Mouse (Mus musculus) adipocyte (in vitro differentiated cells): ENCODE measurements around the gene Trip12.
A peak's percentile ranks its signal among the peaks of the same experiment; 100 is the strongest.

ENCODE experiments used
- DNase-seq: peaks from one replicate; pipeline ENCODE4 v3.0.0-alpha.2; 2016; ENCODE audit warnings: low spot score

Gene Trip12

DNA sequence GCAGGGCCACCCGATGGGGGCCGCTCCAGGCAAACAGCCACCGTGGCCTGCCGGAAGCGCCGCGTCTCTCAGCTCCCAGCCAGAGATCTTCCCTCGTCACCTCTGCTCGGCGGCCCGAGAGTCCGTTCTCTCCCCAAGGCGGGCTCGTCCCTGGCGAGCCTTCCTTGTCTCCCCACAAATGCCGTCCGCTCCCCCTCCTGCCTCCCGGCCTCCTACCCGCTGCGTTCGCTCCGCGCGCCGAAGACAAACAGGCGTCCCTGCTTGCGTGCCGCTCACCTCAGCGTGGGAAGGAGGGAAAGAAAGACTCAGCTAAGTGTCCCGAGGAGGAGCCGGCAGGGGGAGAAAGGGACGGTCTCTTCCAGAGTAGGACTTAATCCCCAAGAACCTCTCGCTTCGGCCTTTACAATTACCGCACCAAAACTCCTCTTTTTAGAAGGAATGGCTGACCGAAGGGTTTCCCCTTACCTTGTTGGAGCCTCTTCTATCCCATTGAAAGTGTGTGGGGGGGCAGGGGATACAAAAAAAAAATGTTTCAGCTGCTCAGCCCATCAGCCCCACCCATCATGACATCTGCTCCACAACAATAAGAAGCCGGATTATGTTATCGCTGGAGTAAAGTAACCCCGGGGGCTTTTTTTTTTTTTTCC is at the start of gene Trip12:
Gene Trip12 (minus strand): TSS at position 499 of the 647 bp plus-strand sequence.
- no peak for DNase-seq

DNA sequence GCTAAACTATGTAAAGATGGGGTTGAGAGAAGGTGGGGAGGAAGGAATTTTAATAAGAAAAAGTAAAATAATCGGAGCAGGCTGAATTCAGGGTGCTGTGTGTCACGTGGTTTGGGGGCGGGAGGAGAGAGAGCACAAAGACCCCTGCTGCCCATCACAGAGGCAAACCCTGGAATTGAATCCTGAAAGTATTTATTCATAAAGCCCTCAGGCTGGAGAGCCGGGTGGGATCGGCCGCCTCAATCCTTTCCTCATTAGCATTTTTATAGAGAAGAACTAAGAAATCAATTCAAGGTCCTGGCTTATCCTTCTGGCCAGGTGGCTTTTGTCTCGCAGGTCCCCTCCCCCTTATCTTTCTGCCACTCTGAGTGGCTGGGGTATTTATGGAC is 49.7 kb upstream of the Trip12 start:
- no peak for DNase-seq

DNA sequence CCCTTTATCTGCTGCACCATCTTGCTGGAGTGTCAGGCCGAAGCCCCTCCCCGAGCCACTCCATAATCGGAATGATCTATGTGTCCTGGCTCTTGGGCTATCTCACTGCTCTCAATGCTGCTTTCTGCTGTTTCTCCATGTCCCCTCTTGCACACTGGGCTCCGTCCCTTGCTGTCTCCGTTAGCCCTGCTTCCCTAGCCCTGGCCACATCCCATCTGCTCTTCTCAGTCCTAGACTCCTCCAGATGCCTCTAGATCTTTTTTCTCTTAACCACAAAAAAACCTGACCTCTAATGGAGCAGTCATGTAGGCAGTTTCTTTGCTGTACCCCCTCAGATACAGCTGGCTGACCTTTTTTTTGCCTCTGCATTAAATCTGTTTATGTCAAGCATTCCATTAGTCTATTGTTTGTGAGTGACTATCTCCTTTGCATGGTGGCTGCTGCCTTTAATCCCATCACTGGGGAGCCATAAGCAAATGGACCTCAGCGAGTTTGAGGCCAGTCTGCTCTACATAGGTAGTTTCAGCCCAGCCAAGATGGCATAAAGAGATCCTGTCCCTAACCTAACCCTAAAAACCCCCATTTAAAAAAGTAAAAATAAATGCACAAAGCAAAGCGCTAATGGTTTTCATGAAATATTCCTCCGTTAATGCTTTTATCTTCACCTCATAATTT is 49.2 kb upstream of the Trip12 start:
- DNase-seq, result no peak

DNA sequence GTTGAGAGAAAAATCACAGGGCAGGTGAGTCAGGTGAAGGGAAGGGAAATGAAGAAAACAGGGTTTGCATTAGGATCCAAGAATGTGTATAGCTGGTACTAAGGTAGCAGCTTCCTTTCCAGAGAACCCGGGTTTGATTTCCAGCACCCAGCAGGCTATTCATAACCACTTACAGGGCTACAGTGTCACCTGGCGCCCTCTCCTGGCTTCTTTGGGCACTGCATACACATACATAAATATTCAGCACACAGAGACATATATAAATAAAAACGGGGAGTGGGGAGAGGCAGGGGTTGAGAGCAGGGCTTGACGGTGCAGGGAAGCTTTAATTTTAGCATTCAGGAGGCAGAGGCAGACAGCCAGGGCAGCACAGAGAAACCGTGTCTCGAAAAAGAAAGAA is 45.6 kb upstream of the Trip12 start:
- DNase-seq, result no peak

DNA sequence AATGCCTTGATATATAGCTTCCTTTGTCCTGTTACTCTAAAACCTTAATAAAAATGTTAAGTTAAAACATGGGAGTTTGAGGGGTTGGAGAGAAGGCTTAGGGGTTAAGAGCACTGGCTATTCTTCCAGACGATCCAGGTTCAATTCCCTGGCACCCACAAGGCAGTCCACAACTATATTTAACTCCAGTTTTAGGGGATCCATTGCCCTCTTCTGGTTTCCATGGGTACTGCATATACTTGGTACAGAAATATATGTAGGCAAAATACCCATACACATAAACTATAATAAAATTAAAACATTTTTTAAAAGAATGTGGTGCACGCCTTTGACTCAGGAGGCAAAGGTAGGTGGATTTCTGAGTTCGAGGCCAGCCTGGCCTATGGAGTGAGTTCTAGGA is 44.9 kb upstream of the Trip12 start:
- DNase-seq, result peak; percentile 26

DNA sequence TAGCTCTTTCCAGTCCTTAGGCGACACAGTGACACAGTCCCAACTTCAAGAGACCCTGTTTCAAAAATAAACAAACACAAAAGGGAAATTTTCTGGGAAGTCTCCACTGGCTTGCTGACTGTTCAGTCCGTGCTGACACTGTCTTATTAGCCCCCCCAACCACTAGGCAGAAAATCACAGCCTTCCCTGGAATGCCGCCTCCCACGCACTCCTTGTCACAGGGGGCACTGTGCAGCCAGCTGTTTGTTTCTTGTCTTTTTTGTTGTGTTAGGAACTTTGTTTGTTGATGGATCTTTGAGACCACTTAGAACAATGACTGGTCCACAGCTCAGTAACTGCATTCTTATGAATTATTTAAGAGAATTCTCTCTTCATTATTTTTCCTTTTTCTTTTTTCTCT is 43.6 kb upstream of the Trip12 start:
- DNase-seq, result no peak

DNA sequence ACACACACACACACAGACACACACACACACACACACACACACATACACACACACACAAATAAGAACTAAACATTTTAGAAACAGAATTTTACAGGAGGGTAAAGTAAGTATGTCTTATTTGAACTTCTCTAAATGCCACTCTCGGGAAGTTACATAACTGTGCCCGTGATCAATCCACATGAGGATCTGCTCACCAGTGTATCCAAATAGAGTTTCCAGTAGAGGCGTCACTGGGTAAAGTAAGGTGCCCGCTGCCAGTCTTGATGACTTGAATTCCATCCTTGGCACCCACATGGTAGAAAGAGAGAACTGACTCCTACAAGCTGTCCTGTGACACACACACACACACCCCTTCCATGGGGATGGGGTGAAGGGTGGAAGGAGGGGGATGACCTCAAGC is 42.6 kb upstream of the Trip12 start:
- DNase-seq, result no peak

DNA sequence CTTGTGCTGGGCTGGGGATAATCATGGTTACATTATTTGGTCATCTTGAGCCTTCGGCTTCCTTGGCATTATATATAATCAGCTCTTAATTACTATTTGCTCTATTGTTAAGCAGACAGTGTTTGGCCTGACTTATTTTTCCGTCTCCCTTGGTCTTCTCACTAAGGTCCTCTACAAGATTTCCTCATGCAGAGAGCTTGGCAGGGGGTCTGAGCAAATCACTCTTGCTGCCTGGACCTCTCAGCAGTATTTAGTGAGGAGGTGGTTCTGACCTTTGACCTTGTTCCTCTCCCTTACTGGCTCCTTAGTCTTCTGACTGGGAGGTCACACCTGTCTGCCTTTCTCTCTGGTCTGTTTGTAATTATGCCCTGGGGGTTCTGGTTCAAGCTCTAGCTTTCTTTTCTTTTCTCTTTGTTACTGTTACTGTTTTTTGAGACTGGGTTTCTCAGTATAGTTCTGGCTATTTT is 41.8 kb upstream of the Trip12 start:
- DNase-seq, result no peak

DNA sequence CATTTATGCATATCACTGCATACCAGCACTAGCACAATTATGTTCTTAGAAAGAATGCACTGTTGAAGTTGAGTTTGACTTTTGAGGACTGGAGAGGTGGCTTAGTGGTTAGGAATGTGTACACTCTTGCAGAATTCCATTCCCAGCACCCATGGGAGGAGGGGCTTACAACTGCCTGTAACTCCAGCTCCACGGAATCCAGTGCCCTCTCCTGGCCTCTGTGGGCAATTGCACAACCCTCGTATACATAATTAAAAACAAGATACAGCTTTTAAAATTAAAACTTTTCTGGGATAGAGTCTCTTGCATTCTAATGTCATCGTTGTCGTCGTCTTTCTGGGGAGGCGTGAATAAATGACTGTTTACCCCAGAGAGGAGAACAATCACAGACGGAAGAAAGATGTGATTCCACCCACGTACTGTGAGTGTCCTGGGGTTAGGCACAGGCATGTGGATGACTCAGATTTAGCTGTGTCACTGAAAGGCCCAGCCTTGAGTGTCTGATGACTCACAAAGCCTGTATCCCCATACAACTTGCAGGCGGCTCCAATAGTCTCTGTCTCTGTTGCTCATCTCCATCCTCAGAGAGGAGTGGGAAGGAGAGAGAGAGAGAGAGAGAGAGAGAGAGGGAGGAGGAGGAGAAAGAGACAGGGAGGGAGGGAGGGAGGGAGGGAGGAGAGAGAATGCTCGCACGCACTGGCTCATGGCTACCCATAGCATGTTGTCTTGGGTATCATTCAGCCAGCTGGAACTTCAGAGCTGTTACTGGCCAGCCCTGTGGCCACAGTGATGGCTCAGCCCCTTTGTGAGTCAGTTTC is 41.1 kb upstream of the Trip12 start:
- DNase-seq, result peak; percentile 59

DNA sequence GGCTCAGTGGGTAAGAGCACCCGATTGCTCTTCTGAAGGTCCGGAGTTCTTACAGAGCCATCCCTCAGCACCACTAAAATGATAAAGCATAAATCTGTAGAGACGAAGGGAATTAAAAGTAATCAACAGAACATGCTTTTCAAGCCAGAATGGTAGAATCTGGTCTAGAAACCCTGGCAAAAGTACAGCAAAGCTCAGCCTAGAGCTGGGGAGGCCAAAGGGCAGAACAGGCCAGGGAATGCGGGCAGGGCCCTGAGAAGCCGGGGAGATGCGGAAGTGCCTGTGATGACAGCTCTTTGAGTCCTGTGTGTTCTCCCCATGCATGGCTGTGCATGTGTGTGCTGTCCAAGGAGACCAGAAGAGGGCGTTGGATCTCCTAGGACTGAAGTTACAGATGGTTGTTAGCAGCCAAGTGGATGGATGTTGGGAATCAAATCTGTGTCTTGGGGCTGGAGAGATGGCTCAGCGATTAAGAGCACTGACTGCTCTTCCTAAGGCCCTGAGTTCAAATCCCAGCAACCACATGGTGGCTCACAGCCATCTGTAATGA is 39.3 kb upstream of the Trip12 start:
- peak; percentile 39 for DNase-seq

DNA sequence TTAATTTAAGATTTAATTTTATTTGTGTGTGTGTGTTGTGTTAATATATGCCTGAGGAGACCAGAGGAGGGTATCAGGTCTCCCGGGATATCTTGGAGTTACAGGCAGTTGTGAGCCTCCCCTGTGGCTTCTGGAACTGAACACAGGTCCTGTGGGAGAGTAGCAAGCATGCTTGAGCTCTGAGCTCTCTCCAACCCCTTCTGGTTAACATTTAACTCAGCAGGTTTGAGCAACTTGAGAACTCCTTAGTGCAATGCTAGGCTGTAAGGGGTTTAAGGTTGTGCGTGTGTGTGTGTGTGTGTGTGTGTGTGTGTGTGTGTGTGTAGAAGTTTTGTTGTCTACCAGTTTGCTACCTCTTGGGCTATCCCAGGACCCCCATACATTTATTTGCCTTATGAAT is 37.3 kb upstream of the Trip12 start:
- DNase-seq, result no peak

DNA sequence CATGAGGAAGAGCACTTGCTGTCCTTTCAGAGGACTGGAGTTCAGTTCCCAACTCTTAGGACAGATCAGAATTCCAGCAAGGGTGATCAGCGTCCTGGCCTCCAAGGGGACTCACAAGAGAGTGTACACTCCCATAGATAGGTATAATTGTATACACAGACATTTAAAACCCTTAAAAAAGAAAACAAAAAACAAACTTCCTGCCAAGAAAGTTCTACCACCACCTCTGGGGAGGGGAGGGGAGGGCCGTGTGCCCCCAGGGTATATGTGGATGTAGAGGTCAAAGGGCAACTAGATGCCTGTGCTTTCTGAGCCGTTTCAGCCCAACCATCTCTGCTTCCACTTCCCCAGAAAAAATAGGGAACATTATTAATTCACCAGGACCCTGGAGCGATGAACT is 32.6 kb upstream of the Trip12 start:
- no peak for DNase-seq

DNA sequence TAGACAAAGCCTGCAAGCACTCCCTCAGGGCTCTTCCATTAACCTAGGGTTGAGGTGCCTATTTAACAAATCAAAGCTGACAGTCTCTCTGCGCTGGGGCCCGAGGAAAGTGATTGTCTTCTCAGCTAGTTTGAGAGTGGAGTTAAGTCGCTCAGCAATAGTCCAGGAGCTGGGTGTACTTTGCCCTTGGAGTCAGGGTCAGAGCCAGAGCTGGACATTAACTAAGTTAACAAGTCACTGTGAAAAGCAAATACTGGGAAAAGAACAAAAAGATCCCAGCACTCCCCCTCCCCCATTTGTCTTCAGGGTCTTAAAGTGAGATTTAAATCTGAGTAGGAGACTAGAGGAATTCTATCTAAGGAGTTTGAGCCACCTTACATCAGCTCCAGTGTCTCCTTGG is 31.8 kb upstream of the Trip12 start:
- no peak for DNase-seq

DNA sequence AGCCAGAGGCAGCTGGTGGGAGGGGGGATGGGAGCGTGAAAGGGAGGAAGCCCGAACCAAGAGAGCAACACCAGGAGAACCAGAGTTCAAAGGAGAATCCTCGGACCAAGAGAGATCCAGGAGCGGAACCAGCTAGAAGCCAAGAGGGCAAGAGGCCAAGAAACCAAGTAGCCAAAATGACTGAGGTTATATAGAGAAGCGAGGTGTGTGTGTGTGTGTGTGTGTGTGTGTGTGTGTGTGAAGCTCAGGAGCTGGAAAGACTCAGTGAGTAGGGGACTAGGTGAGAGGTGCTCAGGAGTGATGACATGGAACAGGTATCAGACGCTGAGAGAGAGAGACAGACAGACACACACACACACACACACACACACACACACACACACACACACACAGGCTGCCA is 30.8 kb upstream of the Trip12 start:
- DNase-seq, result no peak

DNA sequence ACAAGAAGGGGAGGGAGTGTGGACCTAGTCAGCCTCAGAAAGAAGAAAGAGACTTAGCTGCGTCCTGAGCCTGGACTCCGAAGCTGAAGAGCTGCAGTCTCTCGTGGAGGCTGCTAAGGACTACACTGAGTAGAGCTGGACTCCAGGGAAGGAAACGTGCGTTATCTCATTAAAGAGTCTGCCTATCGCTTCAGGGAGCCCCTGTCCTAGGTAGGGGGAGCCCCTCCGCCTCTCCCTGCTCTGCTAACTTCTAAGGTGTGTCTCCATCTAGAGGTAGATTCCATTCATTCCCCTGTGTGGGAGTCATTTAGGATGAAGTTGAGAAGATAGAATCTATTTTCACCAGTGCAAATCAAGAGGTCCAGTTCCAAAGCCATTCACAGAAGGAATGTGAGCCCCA is 29.2 kb upstream of the Trip12 start:
- DNase-seq, result no peak

DNA sequence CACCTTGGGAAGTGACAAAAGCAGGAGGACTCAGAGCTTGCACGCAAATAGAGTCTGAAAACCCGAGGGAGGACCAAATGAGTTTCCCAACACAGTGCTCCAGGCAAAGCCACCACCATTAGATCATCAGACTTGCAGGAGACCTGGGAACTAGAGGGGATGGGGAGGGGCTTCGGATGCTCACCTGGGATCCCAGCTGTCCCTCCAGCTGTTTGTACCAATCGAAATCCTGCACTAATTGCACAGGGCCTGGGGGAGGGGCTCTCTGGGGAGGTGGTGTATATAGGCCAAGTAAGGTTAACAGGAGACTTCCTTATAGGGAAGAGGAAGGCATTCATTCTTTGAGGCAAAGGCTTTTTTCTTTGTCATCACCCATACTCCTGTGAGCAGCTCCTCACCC is 28.5 kb upstream of the Trip12 start:
- no peak for DNase-seq

DNA sequence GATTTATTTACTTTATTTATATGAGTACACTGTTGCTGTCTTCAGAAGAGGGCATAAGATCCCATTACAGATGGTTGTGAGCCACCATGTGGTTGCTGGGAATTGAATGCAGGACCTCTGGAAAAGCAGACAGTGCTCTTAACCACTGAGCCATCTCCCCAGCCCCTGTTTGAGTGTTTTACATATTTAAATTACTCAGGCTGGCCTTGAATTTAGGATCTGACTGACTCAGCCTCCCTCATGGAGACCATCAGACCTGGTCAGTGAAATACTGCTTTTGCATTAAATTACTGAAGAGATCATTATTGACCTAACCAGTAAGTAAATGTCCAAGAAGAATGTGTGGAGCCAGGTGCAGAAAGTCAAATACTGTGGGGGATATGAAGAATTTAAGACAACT is 28.0 kb upstream of the Trip12 start:
- no peak for DNase-seq

DNA sequence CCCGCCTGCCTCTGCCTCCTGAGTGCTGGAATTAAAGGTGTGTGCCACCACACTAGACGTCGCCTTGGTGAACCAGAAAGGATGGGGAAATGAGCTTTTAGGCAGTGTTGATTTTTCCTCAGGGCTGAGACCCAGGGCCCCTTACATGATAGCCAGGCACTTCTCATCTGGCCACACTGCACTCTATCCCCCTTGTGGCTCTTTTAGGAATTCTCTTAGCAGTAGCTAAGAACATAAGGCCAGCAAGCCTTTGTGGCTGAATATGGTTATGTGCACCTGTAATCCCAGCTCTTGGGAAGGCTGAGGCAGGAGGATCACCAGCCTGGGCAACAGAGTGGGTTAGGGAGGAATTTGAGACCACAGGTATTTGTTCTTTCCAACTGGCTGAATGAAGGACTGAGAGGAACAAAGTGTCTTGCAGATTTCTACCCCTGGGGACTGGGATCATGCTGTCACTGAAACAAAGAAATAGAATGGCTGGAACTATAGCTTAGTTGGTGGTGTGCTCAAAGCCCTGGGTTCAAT is 26.5 kb upstream of the Trip12 start:
- DNase-seq, result no peak

DNA sequence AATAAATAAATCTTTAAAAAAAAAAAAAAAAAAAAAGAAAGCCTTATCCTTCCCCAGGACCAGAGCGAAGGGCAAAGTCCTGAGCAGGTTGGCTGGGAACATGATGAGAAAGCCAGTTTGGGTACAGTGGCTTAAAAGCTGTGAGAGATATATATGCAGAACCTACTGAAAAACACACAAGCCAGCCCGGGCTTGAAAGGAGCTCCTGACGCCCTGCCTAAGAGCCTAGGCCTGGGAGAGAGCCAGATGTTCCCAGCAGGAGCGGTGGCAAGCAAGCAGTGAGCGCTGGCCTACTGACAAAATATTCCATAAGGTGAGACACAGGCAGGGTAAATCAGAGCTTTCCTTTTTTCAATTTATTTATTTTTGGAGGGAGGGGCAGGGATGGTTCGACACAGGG is 25.9 kb upstream of the Trip12 start:
- DNase-seq, result no peak

DNA sequence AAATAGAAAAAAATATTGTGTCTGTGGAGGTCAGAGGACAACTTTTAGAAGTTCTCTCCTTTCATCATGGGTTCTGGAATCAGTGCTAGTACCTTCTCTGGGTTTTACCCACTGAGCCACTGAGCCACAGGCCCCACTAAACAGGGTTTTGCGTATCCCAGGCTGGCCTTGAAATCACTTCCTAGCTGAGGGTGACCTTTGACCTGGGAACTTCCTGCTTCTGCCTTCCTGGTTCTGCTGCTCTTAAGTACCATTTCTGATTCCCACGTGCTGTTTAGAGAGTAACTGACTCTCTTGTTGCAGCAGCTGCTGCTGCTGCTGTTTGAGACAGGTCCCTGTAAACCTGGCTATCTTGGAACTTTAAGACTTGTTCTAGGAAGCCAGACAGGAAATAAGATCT is 24.3 kb upstream of the Trip12 start:
- DNase-seq, result no peak

DNA sequence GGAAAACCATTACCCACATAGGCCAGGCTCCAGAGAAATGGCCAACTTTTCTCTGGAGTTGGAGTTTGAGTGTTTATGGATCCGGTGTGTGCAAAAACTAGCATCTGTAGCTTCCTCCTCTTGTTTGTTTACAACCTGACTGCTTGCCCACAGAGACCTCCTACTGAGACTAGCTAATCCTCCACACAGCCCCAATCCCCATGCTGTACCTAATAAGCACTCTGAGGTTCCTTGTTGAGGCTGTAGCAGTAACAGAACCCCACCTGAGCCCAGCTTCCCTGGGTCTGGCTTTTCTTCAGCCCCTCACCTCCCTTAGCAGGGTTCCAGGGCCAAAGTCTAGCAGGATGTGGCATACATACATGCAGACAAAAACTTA is 20.9 kb upstream of the Trip12 start:
- no peak for DNase-seq

DNA sequence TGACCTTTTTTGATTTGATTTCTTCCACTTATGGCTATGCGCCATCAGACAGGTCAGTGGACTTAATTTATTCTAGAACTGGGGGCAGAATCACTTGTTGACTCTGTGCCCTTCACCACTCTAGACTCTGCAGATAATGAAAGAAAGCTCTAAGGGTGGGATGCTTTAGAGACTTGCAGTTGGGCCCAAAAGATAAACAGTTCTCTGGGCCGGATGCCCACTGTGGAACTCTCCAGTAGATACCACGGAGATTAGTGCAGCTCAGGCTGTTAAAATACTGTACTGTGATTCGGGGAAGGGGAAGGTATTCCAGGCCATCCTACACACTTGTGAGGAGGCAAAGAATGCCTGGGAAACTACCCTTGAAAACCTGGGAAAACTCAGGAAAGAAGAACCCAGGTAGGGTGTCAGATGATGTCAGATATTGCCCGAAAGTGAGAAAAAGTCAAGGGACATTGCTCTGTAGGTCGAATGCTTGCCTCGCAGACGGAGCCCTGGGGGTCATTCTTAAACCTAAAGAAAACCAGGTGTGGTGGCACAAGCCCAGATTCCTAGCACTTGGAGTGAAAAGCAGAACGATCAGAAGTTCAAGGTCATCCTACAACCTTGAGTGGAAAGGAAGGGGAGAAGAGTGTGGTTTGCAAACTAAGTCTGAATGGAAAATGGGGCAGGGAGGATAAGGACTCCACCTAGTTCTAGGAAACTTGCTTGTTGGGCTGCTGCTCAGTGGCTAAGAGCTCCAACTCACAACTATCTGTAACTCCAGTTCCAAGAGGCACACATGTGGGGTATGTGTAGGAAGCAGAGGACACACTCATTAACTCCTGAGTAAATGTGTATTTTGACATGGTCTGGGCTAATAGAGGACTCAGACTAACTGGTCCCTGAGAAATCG is 20.3 kb upstream of the Trip12 start:
- DNase-seq, result no peak
